Mouse (Mus musculus): ENCODE measurements around the gene Ptprb. TPM values are rescaled to one million over a fixed set of nuclear protein-coding genes. Genes with fewer than 3 reads are reported as not detected.
A peak's percentile ranks its signal among the peaks of the same experiment; 100 is the strongest.

The Ptprb gene
- total RNA-seq, 2 experiments from 2014 or later, result not detected

DNA sequence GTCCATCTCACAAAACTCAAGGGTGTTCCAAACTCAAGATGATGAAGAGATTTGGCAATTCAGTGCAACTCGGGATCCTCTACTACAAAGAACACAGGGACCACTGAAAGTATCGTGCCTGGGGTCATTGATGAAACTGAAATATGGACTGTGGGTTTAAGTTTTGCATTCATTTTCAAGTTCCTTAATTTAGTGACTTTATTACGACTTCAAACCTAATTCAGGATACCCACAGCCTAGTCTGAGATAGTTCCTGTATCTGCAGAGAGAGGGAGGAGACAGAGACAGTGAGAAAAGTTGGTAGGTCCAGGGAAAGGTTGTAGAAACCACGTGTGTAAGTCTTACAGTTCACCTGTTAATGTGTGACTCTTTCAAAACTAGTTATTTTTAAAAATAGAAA, 15.2 kb downstream of the Ptprb start:
- no peak for ATAC-seq (replicated peaks; ENCODE audit: low FRiP score, low TSS enrichment, poor library complexity, severe bottlenecking)

DNA sequence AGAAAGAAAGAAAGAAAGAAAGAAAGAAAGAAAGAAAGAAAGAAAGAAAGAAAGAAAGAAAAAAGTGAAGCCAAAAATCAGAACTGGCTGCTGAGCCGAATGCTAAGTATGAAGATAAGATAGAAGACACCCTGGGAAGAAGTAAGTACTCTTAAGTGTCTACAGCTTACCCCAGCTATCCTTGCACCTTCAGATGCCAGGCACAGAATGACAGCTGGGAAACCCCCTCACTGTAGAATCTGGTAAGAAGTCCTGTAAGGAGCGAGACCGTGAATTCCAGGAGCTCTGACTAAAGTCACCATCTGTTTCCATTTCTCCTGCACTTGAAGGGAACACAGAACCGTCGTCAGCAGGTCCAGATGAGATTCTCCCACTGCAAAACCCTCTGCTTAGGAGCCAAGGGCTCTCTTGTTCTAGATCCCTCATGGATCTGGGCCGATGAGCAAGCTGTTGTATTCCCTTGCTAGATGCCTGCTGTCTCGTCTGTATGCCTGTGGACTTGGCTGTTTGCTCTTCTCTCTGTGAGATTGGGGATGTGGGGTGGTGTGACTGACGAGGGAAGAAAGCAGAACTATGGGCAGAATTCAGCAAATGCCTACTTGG, 15.9 kb downstream of the Ptprb start:
- no peak for ATAC-seq (replicated peaks; ENCODE audit: low FRiP score, low TSS enrichment, poor library complexity, severe bottlenecking)

DNA sequence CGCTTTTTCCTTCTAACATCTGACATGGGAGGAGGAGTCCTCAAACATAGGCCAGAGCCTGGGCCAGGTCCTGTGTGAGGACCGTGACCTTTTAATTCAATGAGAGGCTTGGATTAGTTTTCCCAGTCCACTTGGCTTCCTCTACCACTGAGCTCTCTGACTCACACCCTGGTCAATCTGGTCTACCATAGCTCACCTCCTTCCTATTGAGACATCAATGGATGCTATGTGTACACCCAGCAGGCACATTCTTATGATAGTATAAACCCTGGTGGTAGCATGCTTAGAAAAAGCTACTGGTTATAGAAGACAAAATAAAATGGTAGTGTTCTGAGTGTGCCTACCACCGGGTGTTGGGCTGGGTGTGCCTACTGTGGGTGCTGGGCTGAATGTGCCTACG, 21.1 kb downstream of the Ptprb start:
- no peak for ATAC-seq (replicated peaks; ENCODE audit: low FRiP score, low TSS enrichment, poor library complexity, severe bottlenecking)

DNA sequence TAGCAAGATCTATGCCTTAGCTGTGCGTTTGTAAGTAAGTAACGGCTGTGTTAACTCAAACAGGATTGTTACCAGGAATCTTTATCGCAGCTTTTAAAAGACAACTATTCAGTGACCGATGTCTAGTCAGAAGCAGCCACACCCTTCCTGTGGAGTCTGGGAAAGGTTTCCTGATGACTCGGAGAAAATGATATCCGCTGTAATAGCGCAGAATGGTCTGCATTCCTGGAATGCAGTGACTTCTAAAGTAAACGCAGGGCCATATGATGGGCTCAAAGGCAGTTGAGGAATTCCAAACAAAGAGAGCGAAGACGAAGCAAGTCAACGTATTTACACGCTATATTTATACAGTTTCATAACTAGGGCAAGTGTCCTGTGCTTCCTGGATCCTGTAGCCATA, 22.5 kb downstream of the Ptprb start:
- ATAC-seq (replicated peaks; ENCODE audit: low FRiP score, low TSS enrichment, poor library complexity, severe bottlenecking), result no peak

DNA sequence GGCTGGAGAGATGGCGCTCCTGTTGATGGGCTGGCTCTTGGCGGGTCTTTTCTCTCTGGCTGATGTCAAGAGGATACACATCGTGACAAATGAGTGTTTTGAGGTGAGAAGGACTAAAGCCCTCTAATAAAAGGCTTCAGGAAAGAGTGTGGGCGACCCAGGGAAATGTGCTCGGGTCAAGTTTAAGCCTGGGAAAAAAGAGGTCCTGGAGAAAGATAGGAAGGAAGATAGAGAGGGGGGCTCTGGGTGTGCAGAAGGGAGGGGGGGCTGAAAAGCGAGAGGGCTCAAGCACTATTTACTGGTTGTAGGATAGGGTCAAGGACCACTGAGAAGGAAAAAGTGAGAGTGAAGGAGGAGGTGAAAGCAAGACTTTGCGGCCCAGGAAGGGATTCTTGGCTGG, 25.5 kb downstream of the Ptprb start:
- no peak for ATAC-seq (replicated peaks; ENCODE audit: low FRiP score, low TSS enrichment, poor library complexity, severe bottlenecking)

DNA sequence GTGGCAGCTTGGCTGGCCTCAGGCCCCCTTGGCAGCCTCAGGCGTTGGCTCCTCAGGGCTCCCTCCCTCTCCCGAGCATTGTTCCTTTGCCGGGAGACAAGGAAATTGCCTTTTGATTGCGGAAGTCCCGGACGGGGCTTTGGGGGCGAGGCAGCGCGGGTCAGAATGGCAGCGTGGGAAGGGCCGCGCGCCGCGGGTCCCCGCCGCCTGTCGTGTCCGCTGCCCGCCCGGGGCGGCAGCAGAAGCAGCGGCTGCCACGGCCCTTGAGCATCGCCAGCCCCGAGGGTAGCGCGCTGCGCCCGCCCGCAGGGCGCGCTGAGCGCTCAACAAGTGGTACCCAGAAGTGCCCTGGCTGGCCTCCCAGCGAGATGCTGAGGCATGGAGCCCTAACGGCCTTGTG, 25.9 kb downstream of the Ptprb start:
- no peak for ATAC-seq (replicated peaks; ENCODE audit: low FRiP score, low TSS enrichment, poor library complexity, severe bottlenecking)

DNA sequence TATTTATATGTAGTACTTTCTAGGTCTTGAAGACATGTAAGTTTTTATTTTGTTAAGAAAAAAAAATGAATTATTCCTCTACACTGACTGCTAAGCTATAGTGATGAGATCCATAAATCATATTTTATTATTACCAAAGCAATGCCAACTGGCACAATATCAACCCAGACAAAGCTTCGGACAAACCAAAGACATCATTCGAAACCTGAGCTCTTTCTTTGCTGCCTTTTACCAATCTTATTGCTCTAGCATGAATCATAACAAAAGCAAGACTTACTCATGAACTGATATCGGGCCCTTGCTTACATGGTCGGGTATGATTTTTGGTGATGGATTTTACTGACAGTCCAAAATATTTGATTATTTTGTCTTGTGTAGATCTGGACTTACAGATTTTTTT, 29.0 kb downstream of the Ptprb start:
- no peak for ATAC-seq (replicated peaks; ENCODE audit: low FRiP score, low TSS enrichment, poor library complexity, severe bottlenecking)

DNA sequence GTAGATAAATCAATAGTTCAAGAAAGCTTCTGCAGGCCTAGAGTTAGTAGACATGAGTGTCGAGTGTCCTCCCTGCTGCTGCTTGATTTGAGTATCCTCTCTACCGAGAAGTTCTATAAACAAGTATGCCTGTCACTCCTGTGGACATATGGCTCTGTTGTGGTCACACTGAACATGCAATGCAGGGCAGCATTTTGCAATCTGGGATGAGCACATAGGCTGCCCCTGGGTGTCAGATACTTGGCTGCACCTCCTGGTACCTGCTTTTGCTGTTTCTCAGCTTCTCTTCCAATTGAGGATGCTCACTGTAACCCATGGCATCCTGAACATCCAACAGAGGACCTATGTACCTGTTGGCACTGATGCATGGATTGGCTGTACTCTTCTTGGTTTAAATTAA, 34.1 kb downstream of the Ptprb start:
- ATAC-seq (replicated peaks; ENCODE audit: low FRiP score, low TSS enrichment, poor library complexity, severe bottlenecking), result no peak

DNA sequence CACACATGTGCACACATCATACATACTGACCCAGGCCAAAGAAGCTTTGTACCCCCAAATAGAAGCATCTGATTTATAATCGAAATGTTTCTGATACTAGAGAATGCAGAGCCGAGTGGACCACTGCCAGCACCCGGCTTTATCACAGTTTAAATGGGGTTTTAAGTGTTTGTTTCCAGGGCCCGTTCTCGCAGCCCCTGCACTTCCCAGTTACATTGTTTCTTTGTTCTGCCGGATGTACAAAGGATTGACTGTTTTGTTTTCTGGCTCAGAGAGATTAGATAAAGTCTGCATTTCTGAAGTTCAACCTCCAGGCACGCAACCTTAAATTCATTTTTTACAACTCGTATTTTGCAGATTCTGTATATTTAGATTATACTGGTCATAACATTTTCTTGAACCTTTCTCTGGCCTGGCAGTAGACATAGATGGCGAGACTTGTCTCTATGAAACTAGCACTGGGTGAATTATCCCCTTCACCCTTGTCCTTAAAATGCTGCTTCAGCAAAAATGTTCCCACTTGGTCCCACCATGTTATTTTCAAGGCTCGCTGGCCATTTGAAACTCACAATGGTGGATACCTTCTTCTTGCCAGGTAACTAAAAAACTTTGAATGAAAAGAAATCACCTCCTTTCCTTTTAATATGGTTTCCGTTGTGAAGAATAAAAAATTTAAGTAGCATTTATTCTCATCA, 35.3 kb downstream of the Ptprb start:
- no peak for ATAC-seq (replicated peaks; ENCODE audit: low FRiP score, low TSS enrichment, poor library complexity, severe bottlenecking)

DNA sequence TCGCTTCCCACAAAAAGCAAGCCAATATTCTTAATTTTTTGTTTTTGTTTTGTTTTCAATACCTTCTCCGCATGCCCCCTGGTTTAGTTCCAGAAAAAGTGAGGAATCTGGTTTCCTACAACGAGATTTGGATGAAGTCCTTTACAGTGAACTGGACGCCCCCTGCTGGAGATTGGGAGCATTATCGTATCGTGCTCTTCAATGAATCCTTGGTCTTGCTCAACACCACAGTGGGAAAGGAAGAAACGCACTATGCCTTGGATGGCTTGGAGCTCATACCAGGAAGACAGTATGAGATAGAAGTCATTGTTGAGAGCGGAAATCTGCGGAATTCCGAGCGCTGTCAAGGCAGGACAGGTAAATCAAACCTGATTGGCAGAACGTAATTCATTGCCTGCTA, 43.9 kb downstream of the Ptprb start:
- peak; percentile 89 for ATAC-seq (replicated peaks; ENCODE audit: low FRiP score, low TSS enrichment, poor library complexity, severe bottlenecking)

DNA sequence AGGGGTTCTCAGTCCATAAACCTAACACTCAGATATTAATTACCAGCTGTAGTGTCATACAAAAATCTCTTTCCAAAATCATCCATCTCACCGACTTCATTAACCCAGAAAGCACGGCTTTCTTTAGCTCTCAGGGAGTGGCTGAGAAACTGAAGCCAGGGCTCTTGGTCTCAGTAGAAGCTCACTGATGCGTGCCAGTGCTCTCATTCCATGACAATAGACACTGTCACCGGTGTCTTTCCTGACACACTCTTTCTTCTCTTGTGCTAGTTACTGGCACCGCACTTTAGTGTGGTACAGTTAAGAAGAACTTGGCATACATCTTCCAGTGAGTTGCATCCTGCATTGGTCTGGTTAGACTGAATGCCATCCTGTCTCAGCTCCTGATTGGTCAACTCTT, 53.8 kb downstream of the Ptprb start:
- no peak for ATAC-seq (replicated peaks; ENCODE audit: low FRiP score, low TSS enrichment, poor library complexity, severe bottlenecking)

DNA sequence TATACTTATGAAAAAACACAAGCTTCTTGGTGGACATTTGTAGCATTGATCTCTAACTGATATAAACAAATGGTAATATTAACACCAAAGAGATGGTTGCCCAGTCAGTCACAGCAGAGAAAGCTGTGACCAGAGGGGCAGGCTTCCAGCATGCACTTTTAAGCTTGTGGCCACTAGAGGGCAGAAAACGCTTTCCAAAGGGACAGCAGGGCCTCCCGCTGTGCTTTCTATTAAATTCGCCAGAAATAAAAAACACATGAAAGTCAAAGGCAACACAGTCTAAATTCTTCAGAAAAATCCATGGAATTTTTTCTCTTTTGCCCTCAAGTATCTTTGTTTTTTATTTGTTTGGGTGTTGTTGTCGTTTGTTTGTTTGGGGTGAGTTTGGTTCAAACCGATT, 55.1 kb downstream of the Ptprb start:
- ATAC-seq (replicated peaks; ENCODE audit: low FRiP score, low TSS enrichment, poor library complexity, severe bottlenecking), result peak; percentile 93

DNA sequence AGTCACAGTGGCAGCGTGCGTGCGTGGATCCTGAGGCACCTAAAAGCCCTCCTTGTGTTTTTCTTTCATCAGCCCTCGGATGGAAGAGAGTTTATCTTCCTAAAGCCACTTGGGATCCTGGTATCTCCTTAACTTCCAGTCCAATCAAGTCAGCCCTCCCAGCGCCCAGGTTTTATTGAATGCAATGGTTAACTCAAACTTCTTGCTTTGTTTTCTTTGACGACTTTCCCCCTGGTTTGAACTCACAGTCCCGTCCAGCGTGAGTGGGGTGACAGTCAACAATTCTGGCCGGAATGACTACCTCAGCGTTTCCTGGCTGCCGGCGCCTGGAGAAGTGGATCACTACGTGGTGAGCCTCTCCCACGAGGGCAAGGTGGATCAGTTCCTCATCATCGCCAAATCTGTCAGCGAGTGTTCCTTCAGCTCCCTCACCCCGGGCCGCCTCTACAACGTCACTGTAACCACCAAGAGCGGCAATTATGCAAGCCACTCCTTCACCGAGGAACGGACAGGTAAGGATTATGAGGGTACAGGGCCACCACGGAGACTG, 55.7 kb downstream of the Ptprb start:
- no peak for ATAC-seq (replicated peaks; ENCODE audit: low FRiP score, low TSS enrichment, poor library complexity, severe bottlenecking)

DNA sequence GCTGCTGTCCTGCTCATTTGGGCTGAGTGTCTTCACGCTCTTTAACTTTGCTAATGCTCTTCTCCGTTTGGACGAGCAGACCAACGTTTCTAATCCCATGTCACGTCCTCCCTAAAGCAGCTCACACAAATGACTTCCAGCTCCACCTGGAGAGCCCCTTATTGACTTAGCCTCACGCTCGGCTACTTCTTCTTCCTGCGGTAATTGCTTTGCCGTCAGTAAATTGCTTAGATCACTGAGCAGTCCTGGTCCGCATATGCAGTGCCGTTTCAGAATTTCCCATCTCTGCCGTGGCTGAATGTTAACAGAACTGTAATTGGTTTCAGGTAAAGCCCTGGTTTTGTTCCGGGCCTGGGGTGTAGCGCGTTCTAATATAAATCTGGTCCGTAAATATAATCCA, 58.3 kb downstream of the Ptprb start:
- no peak for ATAC-seq (replicated peaks; ENCODE audit: low FRiP score, low TSS enrichment, poor library complexity, severe bottlenecking)

DNA sequence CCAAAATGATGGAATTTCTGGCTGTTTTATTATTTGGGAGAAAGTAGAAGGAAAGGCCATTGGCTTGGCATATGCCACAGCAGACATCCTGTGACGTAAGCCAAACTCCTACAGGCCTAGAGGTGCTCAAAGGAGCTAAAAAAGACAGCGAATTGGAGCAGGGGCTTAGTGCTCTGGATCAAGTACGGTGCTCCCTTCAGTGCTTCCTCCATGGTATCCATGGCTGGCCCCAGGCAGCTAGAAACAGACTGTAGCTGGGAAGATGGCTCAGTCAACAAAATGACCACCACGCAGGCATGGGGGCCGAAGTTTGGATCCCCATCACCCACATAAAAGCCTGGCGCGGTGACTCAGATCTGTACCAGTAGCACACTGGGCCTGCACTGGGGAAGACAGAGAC, 58.8 kb downstream of the Ptprb start:
- no peak for ATAC-seq (replicated peaks; ENCODE audit: low FRiP score, low TSS enrichment, poor library complexity, severe bottlenecking)

DNA sequence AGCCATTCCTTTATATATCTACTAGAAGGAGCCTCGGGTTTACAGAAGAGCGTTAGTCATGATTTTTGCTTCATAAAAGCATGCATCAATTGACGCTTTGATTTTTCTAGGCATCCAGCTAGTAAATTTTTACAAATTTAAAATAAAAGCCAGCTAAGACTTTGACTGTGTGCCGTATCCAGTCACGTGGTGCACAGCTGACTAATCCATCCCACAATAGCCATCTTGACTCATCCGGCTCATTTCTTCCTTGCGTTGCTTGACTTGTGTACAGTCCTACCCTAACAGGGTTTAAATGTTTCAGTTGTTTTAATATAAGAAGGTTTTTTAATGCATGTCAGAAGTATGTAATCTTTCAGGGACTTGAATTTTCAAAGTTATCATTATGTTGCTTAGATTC, 60.0 kb downstream of the Ptprb start:
- ATAC-seq (replicated peaks; ENCODE audit: low FRiP score, low TSS enrichment, poor library complexity, severe bottlenecking), result no peak

DNA sequence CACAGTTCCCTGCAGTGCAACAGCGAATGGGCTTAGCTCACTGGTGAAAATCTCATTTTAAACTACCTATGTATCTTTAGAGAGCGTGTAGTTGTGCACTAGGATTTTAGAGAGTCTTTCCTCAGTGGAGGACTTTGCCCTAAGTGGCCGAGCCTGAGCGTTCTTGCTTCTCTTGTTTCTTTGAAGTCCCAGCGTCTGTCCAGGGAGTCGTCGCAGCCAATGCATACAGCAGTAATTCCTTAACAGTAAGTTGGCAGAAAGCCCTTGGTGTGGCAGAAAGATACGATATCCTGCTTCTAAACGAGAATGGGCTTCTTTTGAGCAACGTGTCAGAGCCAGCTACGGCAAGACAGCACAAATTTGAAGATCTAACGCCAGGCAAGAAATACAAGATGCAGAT, 65.9 kb downstream of the Ptprb start:
- no peak for ATAC-seq (replicated peaks; ENCODE audit: low FRiP score, low TSS enrichment, poor library complexity, severe bottlenecking)

DNA sequence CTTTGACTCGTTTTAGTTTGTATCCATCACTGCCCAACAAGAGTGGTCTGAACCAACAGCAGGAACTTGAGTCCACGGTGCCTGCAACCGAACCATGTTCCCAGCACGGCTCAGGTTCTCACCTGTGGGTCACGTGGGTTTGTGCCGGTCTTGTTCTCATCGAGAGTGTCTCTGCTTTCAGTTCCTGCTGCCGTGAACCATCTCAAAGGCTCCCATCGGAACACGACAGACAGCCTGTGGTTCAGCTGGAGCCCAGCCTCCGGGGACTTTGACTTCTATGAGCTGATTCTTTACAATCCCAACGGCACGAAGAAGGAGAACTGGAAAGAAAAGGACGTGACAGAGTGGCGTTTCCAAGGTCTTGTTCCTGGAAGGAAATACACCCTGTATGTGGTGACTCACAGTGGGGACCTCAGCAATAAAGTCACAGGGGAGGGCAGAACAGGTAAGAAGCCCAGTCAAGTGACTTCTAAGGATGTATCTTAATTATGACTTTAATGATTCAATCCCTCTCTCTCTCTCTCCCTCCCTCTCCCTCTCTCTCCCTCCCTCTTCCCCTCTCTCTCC, 71.4 kb downstream of the Ptprb start:
- no peak for ATAC-seq (replicated peaks; ENCODE audit: low FRiP score, low TSS enrichment, poor library complexity, severe bottlenecking)

DNA sequence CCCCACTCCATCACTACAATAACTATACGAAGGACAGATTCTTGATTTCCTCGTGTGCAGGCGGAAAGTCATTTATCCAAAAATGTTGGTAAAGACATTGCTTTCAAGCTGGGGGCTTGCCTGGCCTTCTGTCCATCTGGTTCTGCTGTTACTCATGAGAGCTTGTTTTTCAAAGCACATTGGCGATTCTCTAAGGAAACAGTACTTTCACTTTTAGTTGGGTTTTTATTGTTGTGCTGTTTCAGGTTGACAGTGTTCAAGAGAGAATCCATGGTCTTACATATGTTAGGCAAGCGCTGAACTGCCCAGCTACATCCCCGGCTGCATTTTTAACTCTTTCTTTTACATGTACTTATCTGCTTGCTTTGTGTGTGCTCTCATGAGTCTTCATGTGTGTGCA, 73.7 kb downstream of the Ptprb start:
- no peak for ATAC-seq (replicated peaks; ENCODE audit: low FRiP score, low TSS enrichment, poor library complexity, severe bottlenecking)

DNA sequence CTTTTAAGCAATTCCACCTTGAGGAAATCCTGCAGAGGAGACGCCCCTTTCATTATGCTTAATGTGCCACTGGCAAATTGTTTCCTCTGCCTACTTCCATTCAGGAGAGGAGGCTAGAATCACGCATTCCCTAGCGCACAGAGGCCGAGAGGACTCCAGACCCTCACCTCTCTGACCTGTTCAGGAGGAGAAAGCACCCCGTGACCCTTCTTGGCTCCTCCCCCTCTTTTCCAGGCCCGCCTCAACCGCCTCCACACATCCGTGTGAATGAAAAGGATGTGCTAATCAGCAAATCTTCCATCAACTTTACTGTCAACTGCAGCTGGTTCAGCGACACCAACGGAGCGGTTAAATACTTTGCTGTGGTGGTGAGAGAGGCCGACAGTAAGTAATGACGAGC, 75.2 kb downstream of the Ptprb start:
- no peak for ATAC-seq (replicated peaks; ENCODE audit: low FRiP score, low TSS enrichment, poor library complexity, severe bottlenecking)

DNA sequence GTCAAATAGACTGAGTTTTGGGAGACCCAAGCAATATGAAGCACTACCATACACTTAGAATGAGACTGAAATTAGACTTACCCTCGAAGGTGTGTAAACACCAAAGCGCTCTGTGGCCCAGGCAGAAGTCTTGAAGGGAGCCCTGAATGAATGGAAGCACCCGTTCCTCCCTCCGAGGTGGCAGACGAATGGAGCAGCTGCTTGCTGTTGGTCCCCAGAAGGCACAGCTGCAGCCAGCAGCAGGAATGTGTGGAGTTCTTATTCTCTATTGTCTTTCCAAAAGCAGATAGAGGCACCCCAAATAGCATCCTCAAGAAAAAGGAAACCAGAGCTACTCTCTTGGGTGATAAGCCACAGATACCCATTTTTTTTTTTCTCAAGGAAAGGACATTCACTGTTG, 79.0 kb downstream of the Ptprb start:
- ATAC-seq (replicated peaks; ENCODE audit: low FRiP score, low TSS enrichment, poor library complexity, severe bottlenecking), result no peak

Measured in megakaryocyte-erythroid progenitor cell, adult 5-6 weeks (primary cell).